Mouse (Mus musculus) ovary, postnatal 10 days (tissue): ENCODE measurements around the gene Elane.

Experiments
- DNase-seq: peaks from one replicate; pipeline ENCODE4 v3.0.0; 2022; ENCODE audit warnings: low spot score

Gene Elane

DNA sequence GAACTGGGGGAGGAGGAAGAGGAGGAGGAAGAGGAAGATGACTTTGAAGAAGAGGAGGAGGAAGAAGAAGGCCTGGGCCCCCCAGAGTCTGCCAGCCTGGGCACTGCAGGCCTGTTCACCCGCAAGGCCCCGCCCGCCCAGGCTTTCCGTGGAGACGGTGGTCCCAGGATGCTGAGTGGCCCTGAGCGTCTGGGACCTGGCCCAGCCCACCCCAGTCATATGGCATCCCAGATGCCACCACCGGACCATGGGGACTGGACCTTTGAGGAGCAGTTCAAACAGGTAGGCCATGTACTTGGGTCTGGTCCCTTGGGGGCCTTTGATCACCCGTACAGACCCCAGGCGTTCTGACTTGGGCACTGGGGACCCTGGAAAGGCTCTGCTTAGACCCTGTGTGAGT, 45.8 kb downstream of the Elane start:
- no peak for DNase-seq

DNA sequence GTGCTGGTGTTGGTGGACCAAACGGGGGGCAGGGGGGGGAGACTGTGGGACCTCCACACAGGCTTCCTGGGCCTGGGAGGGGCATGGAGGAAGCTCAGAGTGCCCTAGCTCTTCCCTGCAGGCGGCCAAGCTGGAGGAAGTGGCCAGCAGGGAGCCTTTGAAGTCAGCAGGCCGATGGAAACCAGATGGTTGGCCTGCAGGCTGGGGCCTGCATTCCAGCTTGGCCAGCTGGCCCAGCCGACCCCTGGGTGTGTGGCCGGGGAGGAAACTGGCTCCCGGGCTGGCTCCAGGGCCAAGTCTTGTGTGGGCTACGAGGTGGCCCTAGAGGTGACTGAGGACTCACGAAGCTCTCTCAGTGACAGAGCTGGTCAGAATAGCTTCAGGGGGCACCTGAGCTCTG, 46.7 kb downstream of the Elane start:
- no peak for DNase-seq

DNA sequence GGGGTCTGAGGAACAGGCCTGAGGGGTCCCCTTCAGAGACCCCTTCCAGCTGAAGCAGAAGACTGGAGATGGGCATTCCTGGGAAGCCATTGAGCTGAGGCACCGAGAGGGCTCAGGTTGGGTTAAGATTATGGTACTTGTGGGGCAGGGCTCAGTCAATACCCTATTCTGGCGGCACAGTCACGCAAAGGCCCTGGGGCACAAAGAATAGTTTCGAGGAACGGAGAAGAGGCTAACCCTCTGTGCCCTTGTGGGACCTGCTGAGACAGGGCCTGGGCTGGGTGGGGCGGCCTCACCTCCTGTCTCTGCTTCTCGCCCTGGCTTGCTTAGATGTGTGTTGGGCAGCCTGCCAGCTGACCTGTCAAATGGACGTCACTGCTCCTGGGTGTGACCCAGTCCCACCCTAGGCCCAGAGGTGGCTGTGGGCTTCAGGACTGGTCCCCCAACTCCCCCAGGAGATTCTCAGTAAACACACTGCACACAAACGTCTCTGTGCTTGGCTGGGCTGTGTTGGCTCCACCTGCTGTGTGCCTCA, 47.2 kb downstream of the Elane start:
- DNase-seq = no peak

DNA sequence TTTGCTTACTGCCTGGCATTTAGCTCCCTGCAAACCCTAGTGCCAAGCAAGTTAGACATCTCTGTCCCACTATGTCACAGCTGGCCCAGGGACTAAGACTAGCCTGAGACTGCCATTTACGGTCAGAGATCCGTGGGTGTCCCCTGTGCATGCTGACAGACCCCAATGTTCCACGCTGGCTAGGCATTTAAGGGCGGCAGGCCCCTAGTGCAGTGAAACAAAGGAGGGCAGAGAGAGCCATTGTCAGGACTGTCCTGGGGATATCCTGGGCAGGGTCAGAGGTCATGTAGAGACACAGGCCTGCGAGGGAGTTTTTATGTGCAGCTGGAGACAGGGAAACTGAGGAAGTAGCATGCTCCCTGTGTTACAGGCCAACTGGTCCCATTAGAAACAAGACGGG, 47.8 kb downstream of the Elane start:
- DNase-seq = no peak

DNA sequence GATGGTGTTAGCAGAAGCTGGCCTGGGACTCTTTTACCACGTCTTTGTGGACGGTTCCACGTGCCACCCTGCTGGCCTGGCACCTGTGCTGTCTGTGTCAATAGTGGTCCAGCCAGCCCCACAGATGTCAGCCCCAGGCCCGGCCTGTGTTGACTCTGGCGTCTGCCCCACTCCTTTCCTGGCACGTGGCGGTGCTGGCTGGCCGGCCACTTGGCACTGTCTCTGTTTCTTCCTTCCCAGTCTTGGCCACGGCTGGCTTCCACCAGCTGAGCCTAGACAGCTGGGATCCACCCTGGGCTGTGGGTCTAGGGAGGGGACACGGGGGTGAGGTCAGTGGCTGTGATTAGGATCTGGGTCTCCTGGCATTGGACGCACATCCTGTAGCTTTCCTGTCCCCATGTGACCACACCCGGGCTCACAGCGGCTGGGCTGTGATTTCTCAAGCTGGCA, 48.2 kb downstream of the Elane start:
- peak; percentile 48 for DNase-seq

DNA sequence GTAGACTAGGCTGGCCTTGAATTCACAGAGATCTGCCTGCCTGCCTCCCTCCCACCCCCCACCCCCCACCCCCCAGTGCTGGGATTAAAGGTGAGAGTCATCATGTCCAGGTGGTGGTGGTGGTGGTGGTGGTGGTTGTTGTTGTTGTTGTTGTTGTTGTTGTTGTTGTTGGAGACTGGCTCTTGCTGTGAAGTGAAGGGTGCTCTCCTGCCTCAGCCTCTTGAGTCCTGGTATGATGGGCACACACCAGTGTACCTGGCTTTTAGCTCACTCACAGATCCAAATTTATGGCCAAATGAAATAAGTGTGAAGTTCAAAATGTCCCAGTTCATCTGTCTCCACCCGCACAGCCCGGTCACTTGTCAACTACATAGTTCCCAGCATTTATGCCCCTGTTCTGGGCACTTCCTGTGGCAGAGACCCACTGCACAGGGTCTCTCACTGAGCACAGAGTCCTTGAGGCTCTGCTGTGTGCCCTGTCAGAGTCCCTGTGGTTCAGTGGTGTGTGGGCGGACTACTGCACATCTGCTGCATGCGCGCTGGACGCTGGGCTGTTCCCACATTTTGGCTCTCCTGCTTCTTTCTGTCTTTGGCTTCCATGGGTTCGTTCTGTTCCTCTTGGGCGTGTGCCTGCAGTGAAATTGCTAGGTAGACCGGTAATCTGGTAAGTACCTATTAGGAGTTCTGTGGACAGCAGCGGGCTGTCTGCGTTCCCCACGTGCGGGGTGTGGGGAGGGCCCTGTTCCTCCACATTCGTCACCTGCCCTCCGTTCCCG, 48.9 kb downstream of the Elane start:
- DNase-seq = no peak

DNA sequence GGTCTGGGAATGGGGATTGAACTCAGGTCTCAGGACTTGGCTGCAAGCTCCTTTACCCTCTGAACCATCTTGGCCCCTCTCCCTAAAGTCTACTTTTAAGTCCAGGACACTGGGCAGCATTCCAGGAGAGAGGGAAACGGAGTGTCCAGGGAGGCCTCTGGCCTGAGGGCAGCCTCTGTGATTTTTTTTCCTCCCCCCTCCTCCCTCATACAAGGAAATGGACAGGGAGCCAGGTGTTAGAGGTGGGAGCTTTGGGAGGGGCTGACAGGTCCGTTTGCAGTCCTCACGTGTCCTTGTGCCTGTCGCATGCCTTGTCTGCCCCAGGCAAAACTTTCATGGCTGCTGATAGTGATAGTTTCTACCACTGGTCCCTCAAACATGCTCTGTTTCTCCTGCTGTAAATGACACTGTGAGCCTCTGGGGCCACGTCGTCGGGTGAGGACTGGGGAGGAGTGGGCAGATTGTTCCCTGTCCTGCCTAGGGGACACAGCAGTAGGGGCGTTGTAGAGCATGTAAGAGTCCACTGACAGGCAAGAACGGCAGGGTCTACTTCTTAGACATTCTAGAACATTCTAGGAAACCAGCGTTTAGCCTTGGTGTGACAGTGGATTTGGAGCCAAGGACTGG, 50.4 kb downstream of the Elane start:
- DNase-seq = no peak

DNA sequence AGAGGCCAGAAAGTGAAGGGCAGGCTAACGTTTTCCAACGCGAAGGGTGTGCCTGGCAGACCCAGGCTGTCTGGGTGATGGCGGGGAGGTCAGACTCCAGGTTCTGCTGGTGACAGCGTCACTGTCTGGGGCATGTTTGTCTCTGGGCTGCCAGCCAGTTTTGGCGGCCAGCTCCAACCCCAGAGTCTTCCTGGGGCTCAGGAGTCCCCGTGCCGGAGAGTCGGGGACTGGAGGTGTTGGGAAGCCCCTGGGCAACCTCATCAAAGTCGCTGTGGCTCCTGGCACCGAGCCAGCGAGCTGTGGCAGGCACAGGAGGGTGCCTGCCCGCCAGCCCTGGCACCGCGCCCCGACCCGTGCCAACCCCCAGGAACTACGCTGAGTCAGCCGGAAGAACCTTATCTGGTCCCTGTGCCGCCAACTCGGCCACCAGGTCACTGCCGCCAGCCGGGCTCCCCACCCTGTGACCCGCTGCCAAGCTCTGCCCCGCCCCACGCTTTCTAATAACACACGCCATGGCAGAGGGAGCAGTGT, 50.9 kb downstream of the Elane start:
- no peak for DNase-seq
